Mouse (Mus musculus) intestine, embryonic 14.5 days (tissue): ENCODE results near the gene Notch3. TPM values are rescaled to one million over a fixed set of nuclear protein-coding genes. Genes with fewer than 3 reads are reported as not detected.

ENCODE experiments used
- ATAC-seq: fragments of 200-750 bp; cut with Nextera tagmentation; replicated peaks from 2 replicates; pipeline ENCODE4 v1.8.0; 2017; ENCODE audit warnings: low read depth, moderate number of reproducible peaks, moderate TSS enrichment, moderate library complexity; ENCODE audit not compliant: low FRiP score, low TSS enrichment
- DNase-seq: peaks from one replicate; pipeline ENCODE4 v3.0.0-alpha.2; 2018; ENCODE audit warnings: low spot score
- H3K27ac ChIP-seq: fragments of 300-500 bp; sonication (generic); 2 replicates; pipeline ENCODE4 v1.5.1; 2014; ENCODE audit warnings: low read depth, mild to moderate bottlenecking, control low read depth
- H3K27me3 ChIP-seq: fragments of 300-500 bp; sonication (generic); replicated peaks from 2 replicates; pipeline ENCODE4 v1.6.1; 2014; ENCODE audit warnings: low read length, control low read depth; ENCODE audit not compliant: control insufficient read depth, insufficient read depth
- H3K36me3 ChIP-seq: fragments of 300-500 bp; sonication (generic); 2 replicates; pipeline ENCODE4 v1.6.1; 2014; ENCODE audit warnings: low read length, control low read depth; ENCODE audit not compliant: control insufficient read depth, insufficient read depth
- H3K4me1 ChIP-seq: fragments of 300-500 bp; sonication (generic); replicated peaks from 2 replicates; pipeline ENCODE4 v1.6.1; 2014; ENCODE audit warnings: low read length, control low read depth, mixed read lengths; ENCODE audit not compliant: control insufficient read depth, insufficient read depth
- H3K4me2 ChIP-seq: fragments of 300-500 bp; sonication (generic); 2 replicates; pipeline ENCODE4 v1.6.1; 2014; ENCODE audit warnings: low read length
- H3K4me3 ChIP-seq: fragments of 300-500 bp; sonication (generic); 2 replicates; pipeline ENCODE4 v1.5.1; 2014; ENCODE audit warnings: low read depth, low read length, control low read depth, mixed read lengths
- H3K9ac ChIP-seq: fragments of 300-500 bp; sonication (generic); 2 replicates; pipeline ENCODE4 v1.6.1; 2014; ENCODE audit warnings: mild to moderate bottlenecking, low read length
- H3K9me3 ChIP-seq: fragments of 300-500 bp; sonication (generic); 2 replicates; pipeline ENCODE4 v1.6.1; 2016; ENCODE audit warnings: low read length, control low read depth; ENCODE audit not compliant: control insufficient read depth
- WGBS: fragments of 180-500 bp; shearing (Covaris S2); extraction: QIAGEN DNeasy Blood & Tissue Kit; methylation state at CpG from one replicate; pipeline ENCODE4 v1.1.7; 2014; 5-methylcytosine and 5-hydroxymethylcytosine counted together
- polyA plus RNA-seq: library from polyadenylated mRNA; unstranded; fragments of >200 nt; fragmentation: Nextera tagmentation; extraction: Ambion mirVana; gene quantifications from 2 replicates; pipeline ENCODE4 v1.2.1, GENCODE M21; 2014

Notch3 gene
- polyA plus RNA-seq, 1 experiment from 2014 or later: 13.3 TPM

GRCm38 (mm10) chr17:32075164-32075563, 91.5 kb downstream of the Notch3 start:
- Histone ChIP-seq H3K9me3 (no peaks in the 10 kb centered on the region), H3K36me3 (no peaks in the 10 kb centered on the region), H3K27ac (no peak overlapping the region), H3K4me3 (no peak overlapping the region), H3K4me2 (no peak overlapping the region), H3K9ac (no peak overlapping the region), H3K27me3 (no peaks in the 10 kb centered on the region), H3K4me1 (no peaks in the 10 kb centered on the region)
- ATAC-seq (peak; percentile 30; the same call in 1 of the 2 replicates), DNase-seq (peak; percentile 76)
- WGBS: 0% methylated on average over 2 of the region's 2 CpGs

DNA sequence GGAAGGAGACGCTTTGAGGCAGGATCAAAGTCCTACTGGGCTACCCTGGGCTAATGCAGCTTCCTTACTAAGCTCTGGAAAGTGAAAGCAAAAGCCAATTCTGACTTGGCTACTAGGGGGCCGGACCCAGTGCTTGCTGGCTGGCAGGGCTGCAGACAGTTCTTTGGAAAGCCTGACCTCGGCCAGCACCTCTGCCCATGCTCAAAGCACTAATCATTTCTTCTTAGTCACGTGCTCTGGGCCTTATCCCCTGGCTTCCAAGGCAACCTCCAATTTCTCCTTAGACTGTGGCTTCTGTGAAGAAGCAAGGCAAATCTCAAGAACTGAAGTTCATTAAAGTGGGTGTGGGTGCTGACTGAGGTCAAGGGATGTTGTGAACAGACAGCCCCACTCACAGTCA, 92.0 kb downstream of the Notch3 start:
- no peaks in the 10 kb centered on the region for H3K4me1 ChIP-seq
- WGBS: 46% methylated on average over 4 of the region's 4 CpGs

GRCm38 (mm10) chr17:32073359-32073758, 93.3 kb downstream of the Notch3 start:
- Histone ChIP-seq H3K4me3 (no peak overlapping the region), H3K4me2 (no peak overlapping the region), H3K36me3 (no peaks in the 10 kb centered on the region), H3K27me3 (no peaks in the 10 kb centered on the region), H3K9ac (no peak overlapping the region), H3K9me3 (no peaks in the 10 kb centered on the region), H3K4me1 (no peaks in the 10 kb centered on the region), H3K27ac (no peak overlapping the region)
- 0% methylated on average over 2 of the region's 2 CpGs for WGBS
- ATAC-seq (0 out of 2 replicates have a peak, but pooled peaks have one; percentile 30), DNase-seq (peak; percentile 96)

More for the DNA sequence above, 92.0 kb downstream of the Notch3 start:
- no peaks in the 10 kb centered on the region for H3K27me3 ChIP-seq
- H3K36me3 ChIP-seq: no peaks in the 10 kb centered on the region
- ATAC-seq: no peak
- H3K27ac ChIP-seq: no peak overlapping the region
- H3K9ac ChIP-seq: no peak overlapping the region
- DNase-seq: no peak
- no peak overlapping the region for H3K4me3 ChIP-seq
- H3K9me3 ChIP-seq: no peaks in the 10 kb centered on the region
- H3K4me2 ChIP-seq: no peak overlapping the region

Other genes with a start within 250 kb of the Notch3 start
- gene Rrp1b, start 130.8 kb downstream of the Notch3 start, polyA plus RNA-seq: 73.2 and 79.0 TPM in 2 replicates
- gene Hsf2bp, start 130.5 kb downstream of the Notch3 start, polyA plus RNA-seq: 0.35 and 0.39 TPM in 2 replicates
- gene Ephx3, start 22.7 kb upstream of the Notch3 start, polyA plus RNA-seq: not detected in 2 replicates
- gene Brd4, start 117.9 kb upstream of the Notch3 start, polyA plus RNA-seq: 90.2 and 91.9 TPM in 2 replicates
- gene Akap8, start 154.4 kb upstream of the Notch3 start, polyA plus RNA-seq: 51.8 and 57.2 TPM in 2 replicates
- gene Akap8l, start 183.8 kb upstream of the Notch3 start, polyA plus RNA-seq: 64.4 and 79.0 TPM in 2 replicates
- gene Wiz, start 222.6 kb upstream of the Notch3 start, polyA plus RNA-seq: 30.8 and 32.3 TPM in 2 replicates
- 2.1 and 2.2 TPM in 2 replicates for gene Rasal3, start 236.7 kb upstream of the Notch3 start, polyA plus RNA-seq